Mouse (Mus musculus): ENCODE data around the gene Hoga1.

GRCm38 (mm10) chr19:42022542-42022848 lies 22.9 kb upstream of the Hoga1 start:
- TF ChIP-seq CTCF (IDR thresholded peaks at IDR 0.05; ENCODE audit: insufficient read depth, low read depth, low read length) = no peak
- TF ChIP-seq POLR2A (IDR thresholded peaks at IDR 0.05; ENCODE audit: insufficient read depth, low read depth, low read length) = no peak

All from olfactory bulb, adult 2 months (tissue).